Mouse (Mus musculus) olfactory bulb, adult 2 months (tissue): ENCODE measurements at regions not wholly inside any gene's neighbourhood (a gene's known extent, or its start where the extent isn't known, plus 50 kb on each side); places are given as distances from the start of the nearest gene placed in this dataset.

Source experiments
- CTCF ChIP-seq: fragments of 200-500 bp; IDR thresholded peaks from 2 replicates; pipeline ENCODE4 v1.5.1; 2012; ENCODE audit warnings: low read depth, mild to moderate bottlenecking, low read length, moderate library complexity; ENCODE audit not compliant: insufficient read depth
- POLR2A ChIP-seq: fragments of 200-500 bp; IDR thresholded peaks from 2 replicates; pipeline ENCODE4 v1.6.1; 2012; ENCODE audit warnings: mild to moderate bottlenecking, low read depth, low read length, moderate library complexity; ENCODE audit not compliant: insufficient read depth

- TF ChIP-seq POLR2A (no peak), CTCF (no peak)
Measured at GRCm38 (mm10) chr13:97415381-97415780, 174.5 kb downstream of the Enc1 start.
